Mouse (Mus musculus) bone marrow macrophage, adult 2 months (primary cell): ENCODE data around the gene Gpr33.

Experiments
- CTCF ChIP-seq: IDR thresholded peaks from 2 replicates; pipeline ENCODE4 v1.5.1; 2012; ENCODE audit warnings: low read depth, mild to moderate bottlenecking, low read length, moderate library complexity
- POLR2A ChIP-seq: IDR thresholded peaks from 2 replicates; pipeline ENCODE4 v1.6.1; 2012; ENCODE audit warnings: mild to moderate bottlenecking, low read depth, low read length, borderline replicate concordance

DNA sequence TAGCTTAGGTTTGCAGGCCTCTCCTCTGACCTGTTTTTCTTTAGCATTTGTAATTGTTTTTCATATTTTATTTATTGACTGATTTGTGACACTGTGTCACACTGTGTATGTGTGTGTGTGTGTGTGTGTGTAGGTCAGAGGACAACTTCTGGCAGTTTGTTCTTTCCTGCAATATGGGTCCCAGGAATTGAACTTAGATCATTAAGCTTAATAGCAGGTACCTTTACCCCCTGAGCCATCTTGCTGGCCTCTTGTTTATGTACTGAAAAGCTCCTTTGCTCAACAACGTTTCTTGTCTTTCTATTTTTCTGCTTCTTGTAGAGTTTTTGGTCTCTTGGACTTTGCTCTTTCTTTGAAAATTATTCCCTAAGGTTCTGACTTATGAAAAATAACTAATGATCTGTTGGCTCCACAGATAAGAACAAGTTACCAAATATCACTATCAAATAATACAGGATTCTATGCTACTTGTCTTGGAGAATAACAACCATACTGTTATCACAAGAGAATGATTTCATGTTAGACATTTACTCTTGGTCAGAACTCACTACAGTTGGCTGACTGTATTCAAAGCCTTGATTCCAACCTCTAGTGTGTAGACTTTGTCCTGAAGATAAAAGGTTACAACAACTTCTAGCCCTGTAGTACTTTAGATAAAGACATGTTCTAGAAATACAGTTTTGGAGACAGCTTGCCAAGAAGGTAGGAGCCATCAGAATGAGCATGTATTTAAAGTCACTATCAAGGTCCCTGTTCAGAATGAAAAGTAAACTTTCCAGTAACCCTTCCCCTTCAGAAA, 31.9 kb downstream of the Gpr33 start:
- TF ChIP-seq CTCF (no peak), POLR2A (no peak)
